Mouse (Mus musculus) v-Abl transformed pro-B cells (cell line): ENCODE results near the gene Pald1.

ENCODE experiments used
- in situ Hi-C, 2 experiments: fragments of 400-800 bp; cut with MboI; formaldehyde crosslinking; loops; one replicate each; pipeline ENCODE4 v1.15.1; 2025; ENCODE audit not compliant: unreplicated experiment in 2 of 2

Gene Pald1

GRCm38 (mm10) chr10:61371884-61372584, 11.3 kb downstream of the Pald1 start:
- in situ Hi-C loops, result no loop called here

- in situ Hi-C loops, result no loop called here
Measured at GRCm38 (mm10) chr10:61370273-61370979, 12.9 kb downstream of the Pald1 start.

- in situ Hi-C loops, result no loop called here
Measured at GRCm38 (mm10) chr10:61369755-61370154, 13.6 kb downstream of the Pald1 start.

GRCm38 (mm10) chr10:61365902-61366301, 17.4 kb downstream of the Pald1 start:
- in situ Hi-C loops, result no loop called here

GRCm38 (mm10) chr10:61364431-61364830, 18.9 kb downstream of the Pald1 start:
- in situ Hi-C loops, result no loop called here

GRCm38 (mm10) chr10:61362992-61363391, 20.3 kb downstream of the Pald1 start:
- in situ Hi-C loops, result no loop called here

- in situ Hi-C loops, result no loop called here
Measured at GRCm38 (mm10) chr10:61362483-61362882, 20.8 kb downstream of the Pald1 start.

GRCm38 (mm10) chr10:61360667-61361066, 22.7 kb downstream of the Pald1 start:
- in situ Hi-C loops, result no loop called here

GRCm38 (mm10) chr10:61359411-61359810, 23.9 kb downstream of the Pald1 start:
- in situ Hi-C loops, result no loop called here

GRCm38 (mm10) chr10:61357658-61358057, 25.7 kb downstream of the Pald1 start:
- in situ Hi-C loops, result no loop called here

- in situ Hi-C loops, result no loop called here
Measured at GRCm38 (mm10) chr10:61356568-61356967, 26.8 kb downstream of the Pald1 start.

- in situ Hi-C loops, result no loop called here
Measured at GRCm38 (mm10) chr10:61356095-61356494, 27.2 kb downstream of the Pald1 start.

- in situ Hi-C loops, result no loop called here
Measured at GRCm38 (mm10) chr10:61355611-61356010, 27.7 kb downstream of the Pald1 start.

GRCm38 (mm10) chr10:61351216-61351615, 32.1 kb downstream of the Pald1 start:
- in situ Hi-C loops, result no loop called here

- in situ Hi-C loops, result loop anchor here in 1 of 2 experiments (25.0 kb wide), 1 partner anchor 284 kb away; no protein-coding TSS in a partner anchor
Measured at GRCm38 (mm10) chr10:61346374-61346773, 37.0 kb downstream of the Pald1 start.

- in situ Hi-C loops, result loop anchor here in 1 of 2 experiments (25.0 kb wide), 1 partner anchor 283 kb away; no protein-coding TSS in a partner anchor
Measured at GRCm38 (mm10) chr10:61345179-61345578, 38.2 kb downstream of the Pald1 start.

GRCm38 (mm10) chr10:61343950-61344349, 39.4 kb downstream of the Pald1 start:
- in situ Hi-C loops, result loop anchor here (5.0 to 25.0 kb wide), 2 partner anchors 282 to 313 kb away; no protein-coding TSS in a partner anchor

GRCm38 (mm10) chr10:61342750-61343149, 40.6 kb downstream of the Pald1 start:
- in situ Hi-C loops, result loop anchor here (5.0 to 25.0 kb wide), 2 partner anchors 280 to 315 kb away; no protein-coding TSS in a partner anchor

- in situ Hi-C loops, result loop anchor here (5.0 to 25.0 kb wide), 2 partner anchors 279 to 316 kb away; no protein-coding TSS in a partner anchor
Measured at GRCm38 (mm10) chr10:61341557-61341956, 41.8 kb downstream of the Pald1 start.

GRCm38 (mm10) chr10:61341045-61341444, 42.3 kb downstream of the Pald1 start:
- in situ Hi-C loops, result loop anchor here (5.0 to 25.0 kb wide), 2 partner anchors 279 to 316 kb away; no protein-coding TSS in a partner anchor

- in situ Hi-C loops, result loop anchor here (5.0 to 25.0 kb wide), 2 partner anchors 278 to 317 kb away; no protein-coding TSS in a partner anchor
Measured at GRCm38 (mm10) chr10:61340247-61340646, 43.1 kb downstream of the Pald1 start.
